Mouse (Mus musculus): ENCODE data around the gene Zgpat. TPM values are rescaled to one million over a fixed set of nuclear protein-coding genes. Genes with fewer than 3 reads are reported as not detected.
A peak's percentile ranks its signal among the peaks of the same experiment; 100 is the strongest.

Zgpat gene
- total RNA-seq, 2 experiments from 2014 or later: 77.5 to 83.5 TPM

- DNase-seq: peak in 1 of 2 experiments; percentile 40
Observed at GRCm38 (mm10) chr2:181385885-181386284, 21.2 kb downstream of the Zgpat start.

GRCm38 (mm10) chr2:181386663-181387210 is 22.0 kb downstream of the Zgpat start:
- no peak for DNase-seq

- no peak for DNase-seq
Observed at GRCm38 (mm10) chr2:181390136-181390870, 25.6 kb downstream of the Zgpat start.

GRCm38 (mm10) chr2:181391022-181391421 is 26.3 kb downstream of the Zgpat start:
- DNase-seq: no peak

GRCm38 (mm10) chr2:181391541-181391940 is 26.8 kb downstream of the Zgpat start:
- no peak for DNase-seq

- DNase-seq: peak; percentile 80 to 83
Observed at GRCm38 (mm10) chr2:181392600-181393213, 28.0 kb downstream of the Zgpat start.

GRCm38 (mm10) chr2:181394086-181394485 is 29.4 kb downstream of the Zgpat start:
- DNase-seq: no peak

GRCm38 (mm10) chr2:181397207-181397761 is 32.6 kb downstream of the Zgpat start:
- DNase-seq: no peak

- DNase-seq: no peak
Observed at GRCm38 (mm10) chr2:181401497-181401896, 36.8 kb downstream of the Zgpat start.

GRCm38 (mm10) chr2:181403722-181404121 is 39.0 kb downstream of the Zgpat start:
- no peak for DNase-seq

- DNase-seq: no peak
Observed at GRCm38 (mm10) chr2:181409643-181410042, 44.9 kb downstream of the Zgpat start.

GRCm38 (mm10) chr2:181410760-181411473 is 46.2 kb downstream of the Zgpat start:
- peak; percentile 47 to 56 for DNase-seq

- DNase-seq: no peak
Observed at GRCm38 (mm10) chr2:181413141-181413540, 48.4 kb downstream of the Zgpat start.

- no peak for DNase-seq
Observed at GRCm38 (mm10) chr2:181415945-181416344, 51.2 kb downstream of the Zgpat start.

- DNase-seq: no peak
Observed at GRCm38 (mm10) chr2:181419359-181419758, 54.6 kb downstream of the Zgpat start.

- peak in 1 of 2 experiments; percentile 23 for DNase-seq
Observed at GRCm38 (mm10) chr2:181420426-181420825, 55.7 kb downstream of the Zgpat start.

GRCm38 (mm10) chr2:181420903-181421638 is 56.3 kb downstream of the Zgpat start:
- no peak for DNase-seq

- no peak for DNase-seq
Observed at GRCm38 (mm10) chr2:181423834-181424233, 59.1 kb downstream of the Zgpat start.
